Mouse (Mus musculus) kidney, adult 2 months (tissue): Measurements from ENCODE around the gene Inf2. TPM values are rescaled to one million over a fixed set of nuclear protein-coding genes. Genes with fewer than 3 reads are reported as not detected.

Experiments
- DNase-seq: peaks from one replicate; pipeline ENCODE4 v3.0.0; 2021
- H3K27ac ChIP-seq: fragments of 200-500 bp; 2 replicates; pipeline ENCODE4 v1.5.1; 2012; ENCODE audit warnings: low read depth, low read length, control low read depth, inconsistent platforms; ENCODE audit not compliant: insufficient read depth
- H3K27me3 ChIP-seq: fragments of 200-500 bp; replicated peaks from 2 replicates; pipeline ENCODE4 v1.6.1; 2012; ENCODE audit warnings: mild to moderate bottlenecking, moderate library complexity, low read length, inconsistent platforms; ENCODE audit not compliant: control insufficient read depth, insufficient read depth
- H3K36me3 ChIP-seq: fragments of 200-500 bp; 2 replicates; pipeline ENCODE4 v1.6.1; 2012; ENCODE audit warnings: mild to moderate bottlenecking, moderate library complexity, low read length, inconsistent platforms; ENCODE audit not compliant: control insufficient read depth, insufficient read depth
- H3K4me1 ChIP-seq: fragments of 200-500 bp; 2 replicates; pipeline ENCODE4 v1.6.1; 2011; ENCODE audit warnings: low read length; ENCODE audit not compliant: control insufficient read depth, insufficient read depth
- H3K4me3 ChIP-seq: fragments of 200-500 bp; 2 replicates; pipeline ENCODE4 v1.5.1; 2011; ENCODE audit warnings: mild to moderate bottlenecking, low read depth, low read length, control low read depth; ENCODE audit not compliant: insufficient read depth
- CTCF ChIP-seq: fragments of 200-500 bp; conservative IDR thresholded peaks from 2 replicates; pipeline ENCODE4 v1.5.1; 2011; ENCODE audit warnings: low read depth, mild to moderate bottlenecking, control low read depth, low read length, moderate library complexity, mixed read lengths; ENCODE audit not compliant: insufficient read depth, insufficient read length
- POLR2A ChIP-seq: fragments of 200-500 bp; IDR thresholded peaks from one replicate; pipeline ENCODE4 v1.6.1; 2011; ENCODE audit warnings: low read depth, low read length, control low read depth
- WGBS: fragments of 180-500 bp; shearing (Covaris S2); methylation state at CpG from one replicate; pipeline ENCODE4 v1.1.7; 2018; 5-methylcytosine and 5-hydroxymethylcytosine counted together
- polyA plus RNA-seq: library from polyadenylated mRNA; depleted of rRNA; stranded (reverse); fragments of >200 nt; gene quantifications from 2 replicates; pipeline ENCODE4 v1.2.3, GENCODE M21; 2012

The Inf2 gene
- polyA plus RNA-seq, 1 experiment, result 9.6 TPM

DNA sequence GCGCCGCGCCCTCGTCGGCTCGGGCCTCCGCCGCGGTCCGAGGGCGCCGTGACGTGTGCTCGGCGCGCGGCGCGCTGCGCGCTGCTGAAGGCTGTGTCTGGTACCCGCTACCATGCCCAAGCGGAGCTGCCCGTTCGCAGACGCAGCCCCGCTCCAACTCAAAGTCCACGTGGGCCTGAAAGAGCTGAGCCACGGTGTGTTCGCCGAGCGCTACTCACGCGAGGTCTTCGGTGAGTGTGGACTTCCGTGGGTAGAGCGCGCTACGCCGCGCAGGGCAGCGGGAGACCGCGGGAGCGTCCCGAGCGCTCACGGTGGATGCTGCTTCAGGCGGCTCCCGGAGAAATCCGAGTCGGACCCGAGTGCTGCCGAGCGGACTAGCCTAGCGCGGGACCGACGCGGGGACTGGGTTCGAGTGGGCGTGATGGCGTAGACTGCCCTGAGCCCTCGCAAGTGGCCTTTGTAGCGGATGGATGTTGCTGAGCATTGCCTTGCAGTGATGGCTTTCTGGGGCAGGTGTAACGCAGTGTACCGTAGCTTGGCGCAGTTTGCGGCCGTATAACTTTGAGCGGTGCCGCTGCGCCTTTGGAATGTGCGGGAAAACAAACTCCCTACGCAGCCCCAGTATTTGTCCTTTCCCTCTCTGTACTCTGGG, 56.4 kb downstream of the Inf2 start:
- under 1% methylated on average over 75 of the region's 75 CpGs for WGBS
- H3K36me3 ChIP-seq, result no peaks in the 10 kb centered on the region
- no peaks in the 10 kb centered on the region for H3K27me3 ChIP-seq
- DNase-seq, result no peak
- H3K27ac ChIP-seq, result peak overlapping the region; percentile 40; the same call in 1 of the 2 replicates
- H3K4me3 ChIP-seq, result peak overlapping the region; percentile 65
- H3K4me1 ChIP-seq, result no peaks in the 10 kb centered on the region
- TF ChIP-seq CTCF (no peak), POLR2A (no peak)

DNA sequence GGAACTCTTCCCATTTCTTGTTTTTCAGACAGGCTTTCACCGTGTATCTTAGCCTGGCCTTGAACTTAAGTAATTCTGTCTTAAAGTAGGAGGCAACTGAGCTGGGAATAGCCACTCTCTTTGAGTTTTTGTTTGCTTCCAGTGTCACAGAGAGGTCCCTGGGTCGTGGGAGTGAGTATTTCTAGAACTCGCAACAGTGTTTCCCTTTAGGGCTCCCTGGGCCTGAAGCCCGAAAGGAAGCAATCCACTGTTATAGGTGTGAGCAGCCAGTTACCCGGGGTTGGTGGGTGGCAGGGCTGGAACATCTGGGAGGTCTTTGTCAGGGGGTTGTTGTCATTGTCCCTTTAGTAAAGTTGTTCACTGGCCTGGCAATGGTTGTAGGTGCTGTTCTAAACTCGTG, 57.6 kb downstream of the Inf2 start:
- no peak for TF ChIP-seq CTCF
- TF ChIP-seq POLR2A, result no peak
- Histone ChIP-seq H3K27me3 (no peaks in the 10 kb centered on the region), H3K27ac (no peak overlapping the region), H3K36me3 (no peaks in the 10 kb centered on the region), H3K4me3 (no peak overlapping the region), H3K4me1 (no peaks in the 10 kb centered on the region)
- 62% methylated on average over 6 of the region's 6 CpGs for WGBS
- no peak for DNase-seq

DNA sequence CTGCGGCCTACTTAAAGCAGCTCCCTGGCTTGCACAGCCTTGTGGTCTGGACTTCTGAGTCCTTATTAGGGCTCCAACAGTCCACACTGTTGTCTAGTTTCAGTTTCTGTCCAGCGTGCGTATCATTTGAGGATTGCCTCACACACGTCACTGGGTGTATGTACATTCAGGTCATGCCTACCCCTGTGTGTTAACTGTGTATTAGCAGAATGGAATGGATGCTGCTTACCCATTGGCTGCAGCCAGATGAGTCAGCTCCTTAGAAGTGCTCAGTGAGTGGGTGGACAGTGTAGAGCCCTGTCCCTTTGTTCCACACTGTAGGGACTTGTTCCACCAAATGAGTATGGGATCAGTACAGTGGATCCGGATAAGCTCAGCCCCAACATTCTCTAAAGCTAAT, 59.5 kb downstream of the Inf2 start:
- no peaks in the 10 kb centered on the region for H3K36me3 ChIP-seq
- TF ChIP-seq POLR2A (no peak), CTCF (no peak)
- H3K4me3 ChIP-seq, result no peak overlapping the region
- DNase-seq, result no peak
- WGBS, result 89% methylated on average over 5 of the region's 5 CpGs
- H3K4me1 ChIP-seq, result no peaks in the 10 kb centered on the region
- H3K27ac ChIP-seq, result no peak overlapping the region
- H3K27me3 ChIP-seq, result no peaks in the 10 kb centered on the region

DNA sequence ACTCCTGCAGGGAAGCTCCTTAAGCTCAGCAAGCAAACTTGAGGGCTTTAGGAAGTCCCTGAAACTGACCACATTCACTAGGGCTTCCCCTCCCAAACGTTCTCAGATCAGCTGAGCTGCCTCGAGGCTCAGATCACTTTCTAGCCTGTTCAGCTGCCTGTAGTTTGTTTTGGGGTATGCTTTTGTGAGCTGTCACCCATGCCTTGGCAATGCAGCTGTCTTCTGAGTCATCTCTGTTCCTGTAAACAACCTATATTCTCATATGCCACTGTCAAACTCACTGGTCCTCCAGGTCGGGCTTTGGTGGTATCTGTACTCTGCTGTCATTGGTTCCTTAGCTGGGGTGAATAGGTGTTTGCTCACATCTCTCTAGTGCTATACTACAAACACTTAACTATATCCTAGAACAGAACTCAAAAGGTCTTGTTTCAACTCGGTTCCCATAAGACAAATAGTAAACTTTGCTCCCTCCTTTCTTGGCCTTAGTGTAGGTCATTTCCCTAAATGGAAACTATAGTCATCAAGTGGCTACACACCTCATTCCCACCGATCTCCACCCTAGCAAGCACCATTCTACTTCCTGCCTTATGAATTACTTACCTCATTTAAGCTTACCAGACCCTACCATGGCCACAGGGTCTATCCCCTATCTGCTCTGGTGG, 63.3 kb downstream of the Inf2 start:
- no peak for TF ChIP-seq CTCF
- Histone ChIP-seq H3K27me3 (no peaks in the 10 kb centered on the region), H3K27ac (no peak overlapping the region), H3K36me3 (no peaks in the 10 kb centered on the region), H3K4me3 (no peak overlapping the region), H3K4me1 (no peaks in the 10 kb centered on the region)
- DNase-seq, result no peak
- WGBS, result 70% methylated on average over 5 of the region's 5 CpGs

DNA sequence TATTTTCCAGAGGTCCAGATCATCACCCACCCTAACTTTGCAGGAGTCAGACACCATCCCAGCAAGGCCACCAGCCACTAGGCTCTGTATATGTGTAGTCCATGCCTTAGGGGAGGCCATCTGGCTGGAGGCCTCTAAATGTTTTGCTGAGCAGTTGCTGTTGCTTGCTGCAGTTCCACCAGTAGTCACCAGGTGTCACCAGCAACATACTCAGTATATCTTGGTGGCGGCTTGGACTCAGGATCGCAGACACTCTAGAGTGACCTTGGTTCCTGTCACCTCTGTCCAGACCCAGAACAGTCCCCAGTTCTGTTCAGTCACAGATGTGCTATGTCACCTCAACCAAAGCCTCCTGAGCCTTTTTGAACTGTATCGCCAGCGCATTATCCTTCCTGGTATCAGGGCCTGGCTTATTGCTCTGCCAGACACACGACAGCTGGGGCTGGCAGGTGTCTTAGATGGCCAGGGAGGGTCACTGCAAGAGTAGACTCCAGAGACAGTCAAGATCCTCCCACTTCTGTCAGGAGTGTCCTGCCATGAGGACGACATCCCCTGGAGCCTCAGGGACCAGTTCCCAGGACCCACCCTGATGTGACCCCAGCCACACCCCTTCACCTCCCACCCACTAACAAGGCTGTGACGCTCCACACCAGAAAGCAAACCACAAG, 64.7 kb downstream of the Inf2 start:
- WGBS, result 31% methylated on average over 7 of the region's 7 CpGs
- Histone ChIP-seq H3K27ac (no peak overlapping the region), H3K27me3 (no peaks in the 10 kb centered on the region), H3K4me1 (no peaks in the 10 kb centered on the region), H3K36me3 (no peaks in the 10 kb centered on the region), H3K4me3 (no peak overlapping the region)
- peak; percentile 91 for DNase-seq
- peak; percentile 99 for TF ChIP-seq CTCF
- no peak for TF ChIP-seq POLR2A

DNA sequence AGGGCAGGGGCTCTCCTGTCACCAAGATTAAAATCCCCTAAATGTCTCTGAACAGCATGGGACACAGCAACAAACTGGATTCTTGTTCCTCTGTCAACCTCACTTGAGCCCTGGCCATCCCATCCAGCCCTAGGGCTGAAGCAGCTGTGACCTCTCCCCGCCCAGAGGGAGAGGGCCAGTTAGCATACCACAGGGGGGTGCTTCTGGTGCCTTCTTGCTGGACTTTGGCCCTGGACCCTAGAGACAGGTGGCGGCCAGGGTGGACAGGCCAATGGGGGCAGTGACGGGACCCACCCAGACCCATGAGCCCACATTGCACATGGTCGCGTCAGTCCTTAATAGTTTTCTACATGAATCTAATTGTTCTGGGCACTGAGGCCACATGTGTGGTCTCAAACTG, 65.5 kb downstream of the Inf2 start:
- H3K27ac ChIP-seq, result no peak overlapping the region
- H3K4me1 ChIP-seq, result no peaks in the 10 kb centered on the region
- H3K27me3 ChIP-seq, result no peaks in the 10 kb centered on the region
- DNase-seq, result no peak
- no peak overlapping the region for H3K4me3 ChIP-seq
- 85% methylated on average over 5 of the region's 5 CpGs for WGBS
- no peak for TF ChIP-seq POLR2A
- no peaks in the 10 kb centered on the region for H3K36me3 ChIP-seq

DNA sequence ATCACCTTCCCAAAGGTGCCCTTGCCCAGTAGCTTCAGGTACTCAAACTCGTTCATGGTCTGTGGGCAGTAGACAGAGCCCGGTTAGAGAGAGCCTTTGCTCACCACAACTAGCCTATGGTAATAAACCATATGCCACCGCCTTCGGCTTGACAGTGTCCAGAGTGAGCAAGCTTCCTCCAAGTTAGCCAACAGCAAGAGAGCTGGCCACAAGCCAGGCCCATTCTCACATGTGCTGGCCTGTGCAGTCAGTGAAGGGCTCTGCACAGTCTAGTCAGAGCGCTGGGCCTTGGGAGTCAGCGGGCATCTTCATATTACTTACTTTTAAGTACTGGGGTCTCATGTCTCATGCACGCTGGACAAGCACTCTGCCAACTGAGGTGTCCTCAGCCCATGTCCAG, 70.0 kb downstream of the Inf2 start:
- DNase-seq, result no peak
- 73% methylated on average over 7 of the region's 7 CpGs for WGBS
- no peak overlapping the region for H3K4me3 ChIP-seq
- TF ChIP-seq POLR2A (no peak), CTCF (no peak)
- no peaks in the 10 kb centered on the region for H3K27me3 ChIP-seq
- H3K27ac ChIP-seq, result no peak overlapping the region
- no peaks in the 10 kb centered on the region for H3K4me1 ChIP-seq
- no peaks in the 10 kb centered on the region for H3K36me3 ChIP-seq

DNA sequence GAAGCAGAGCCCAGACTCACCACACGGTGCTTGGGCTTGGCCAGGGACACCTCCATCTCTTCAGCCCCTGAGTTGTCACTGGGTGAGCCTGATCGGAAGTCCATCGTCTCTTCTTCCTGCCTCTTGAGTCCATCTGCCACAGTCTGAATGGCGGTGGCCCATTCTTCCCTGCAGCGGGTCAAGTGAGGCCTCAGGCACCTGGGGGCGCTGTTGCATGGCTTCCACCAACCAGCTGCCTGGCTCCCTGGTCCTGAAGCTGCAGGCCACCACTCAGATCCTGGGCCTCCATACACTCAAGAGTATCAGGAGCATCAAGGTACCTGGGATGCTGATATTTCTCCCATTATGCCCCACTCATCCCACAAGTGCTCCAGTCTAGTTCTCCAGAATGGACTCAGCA, 70.5 kb downstream of the Inf2 start:
- 87% methylated on average over 6 of the region's 6 CpGs for WGBS
- peak; percentile 70 for DNase-seq
- TF ChIP-seq POLR2A (no peak), CTCF (peak; percentile 53)
- H3K4me3 ChIP-seq, result no peak overlapping the region
- no peak overlapping the region for H3K27ac ChIP-seq
- no peaks in the 10 kb centered on the region for H3K36me3 ChIP-seq
- H3K4me1 ChIP-seq, result no peaks in the 10 kb centered on the region
- no peaks in the 10 kb centered on the region for H3K27me3 ChIP-seq
